Mouse (Mus musculus) monocyte, adult 2 months (primary cell): ENCODE results near the gene Col25a1.

Experiments
- DNase-seq, 2 experiments: peaks; one replicate each; pipeline ENCODE4 v3.0.0; 2022; ENCODE audit warnings: low spot score in 2 of 2, low read depth in 1 of 2

Col25a1 gene

DNA sequence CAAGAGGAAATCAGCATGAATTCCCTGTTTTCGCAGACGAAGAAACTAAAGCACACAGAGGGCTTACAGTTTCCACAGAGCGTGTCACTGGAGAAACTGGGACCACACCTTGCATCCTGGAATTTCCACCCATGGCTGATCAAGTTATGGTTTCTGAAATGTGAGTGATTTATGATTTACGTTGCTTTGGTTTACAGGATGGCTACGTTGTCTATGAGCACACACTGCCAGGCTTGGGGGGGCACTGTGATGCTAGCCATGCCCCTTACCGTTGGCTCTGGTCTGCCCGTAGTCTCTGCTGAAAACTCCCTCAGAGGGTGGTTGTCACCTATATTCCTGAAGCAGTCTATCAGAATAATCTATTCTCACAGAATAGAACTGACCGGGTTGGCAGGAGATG is at the start of gene Col25a1:
Gene Col25a1, plus strand, starts transcription at position 301 of the 400 bp plus-strand sequence.
- no peak for DNase-seq

GRCm38 (mm10) chr3:130083312-130083711 is 48.0 kb upstream of the Col25a1 start:
- DNase-seq, result no peak

- DNase-seq, result no peak
Observed at GRCm38 (mm10) chr3:130086372-130087080, 44.8 kb upstream of the Col25a1 start.

DNA sequence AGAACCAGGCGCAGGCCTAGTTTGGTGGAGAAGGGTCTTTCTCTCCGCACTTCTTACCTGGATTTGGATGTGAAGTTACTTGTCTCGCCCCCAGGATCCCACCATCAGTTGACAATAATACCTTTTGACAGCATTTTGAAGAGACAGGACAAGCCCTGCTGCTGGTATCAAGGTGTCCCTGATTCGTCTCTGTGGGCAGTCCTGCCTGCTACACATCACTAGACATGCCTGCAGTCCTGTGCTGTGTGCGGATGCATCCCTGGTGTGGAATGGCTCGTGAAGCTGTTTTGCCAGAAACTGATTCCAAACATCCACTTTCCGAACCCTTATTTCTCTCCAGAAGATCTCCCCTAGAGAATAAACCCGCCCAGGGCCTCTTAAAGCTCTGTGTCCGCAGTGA is 43.8 kb upstream of the Col25a1 start:
- DNase-seq, result no peak

GRCm38 (mm10) chr3:130088654-130089053 is 42.6 kb upstream of the Col25a1 start:
- no peak for DNase-seq

DNA sequence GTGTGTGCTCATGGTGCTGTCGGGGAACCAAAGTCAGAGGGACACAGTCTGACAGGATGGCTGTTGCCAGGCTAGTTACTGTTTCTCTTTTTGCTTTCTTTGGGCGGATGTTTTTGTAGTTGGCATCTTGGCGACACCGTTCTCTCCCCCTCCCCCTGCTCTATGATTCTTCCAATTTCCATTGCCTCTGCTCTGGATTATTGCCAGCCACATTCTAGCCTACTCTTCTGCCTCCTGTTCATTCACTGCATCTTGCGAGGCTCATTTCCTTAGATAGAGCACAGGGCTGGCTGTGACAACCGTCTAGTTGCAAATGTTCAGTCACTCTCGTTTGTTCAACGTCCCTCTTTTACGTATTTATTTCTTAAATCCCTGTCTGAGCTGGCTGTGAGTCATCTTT is 40.8 kb upstream of the Col25a1 start:
- no peak for DNase-seq

GRCm38 (mm10) chr3:130094125-130094704 is 37.1 kb upstream of the Col25a1 start:
- DNase-seq, result no peak

DNA sequence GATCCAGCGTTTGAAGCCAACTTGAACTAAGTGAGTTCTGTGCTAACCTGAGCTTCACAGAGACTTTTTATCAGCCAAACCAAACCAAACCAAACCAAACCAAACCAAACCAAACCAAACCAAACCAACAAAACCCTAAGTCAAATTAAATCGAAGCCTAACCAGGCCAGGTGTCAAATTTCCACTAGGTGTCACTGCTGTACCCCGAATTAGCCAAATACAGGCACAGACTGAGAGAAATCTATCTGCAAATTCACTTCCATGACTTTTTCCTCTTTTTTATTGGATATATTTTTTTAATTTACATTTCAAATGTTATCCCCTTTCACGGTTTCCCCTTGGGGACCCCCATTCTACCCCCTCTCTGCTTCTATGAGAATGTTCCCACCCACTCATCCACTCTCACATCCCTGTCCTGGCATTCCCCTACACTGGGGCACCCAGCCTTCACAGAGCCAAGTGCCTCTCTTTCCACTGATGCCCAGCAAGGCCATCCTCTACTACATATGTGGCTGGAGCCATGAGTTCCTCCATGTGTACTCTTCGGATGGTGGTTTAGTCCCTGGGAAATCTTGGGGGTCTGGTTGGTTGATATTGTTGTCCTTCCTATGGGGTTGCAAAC is 36.0 kb upstream of the Col25a1 start:
- no peak for DNase-seq

DNA sequence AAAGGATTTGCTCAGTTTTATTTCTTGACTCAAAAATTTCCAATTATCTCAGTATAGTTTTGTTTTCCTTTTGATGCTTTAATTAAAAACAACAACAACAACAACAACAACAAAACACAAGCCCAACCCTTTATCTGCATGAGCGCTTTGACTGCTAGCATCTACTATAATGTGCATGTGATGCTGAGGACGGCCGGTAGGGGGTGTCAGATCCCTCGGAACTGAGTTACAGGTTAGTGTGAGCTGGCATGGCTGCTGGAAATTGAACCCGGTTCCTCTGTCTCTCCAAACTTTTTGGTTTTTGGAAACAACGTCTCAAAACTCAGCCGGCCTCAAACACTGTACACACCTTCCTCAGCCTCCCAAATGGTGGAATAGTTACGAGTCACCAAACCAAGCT is 27.8 kb upstream of the Col25a1 start:
- no peak for DNase-seq

DNA sequence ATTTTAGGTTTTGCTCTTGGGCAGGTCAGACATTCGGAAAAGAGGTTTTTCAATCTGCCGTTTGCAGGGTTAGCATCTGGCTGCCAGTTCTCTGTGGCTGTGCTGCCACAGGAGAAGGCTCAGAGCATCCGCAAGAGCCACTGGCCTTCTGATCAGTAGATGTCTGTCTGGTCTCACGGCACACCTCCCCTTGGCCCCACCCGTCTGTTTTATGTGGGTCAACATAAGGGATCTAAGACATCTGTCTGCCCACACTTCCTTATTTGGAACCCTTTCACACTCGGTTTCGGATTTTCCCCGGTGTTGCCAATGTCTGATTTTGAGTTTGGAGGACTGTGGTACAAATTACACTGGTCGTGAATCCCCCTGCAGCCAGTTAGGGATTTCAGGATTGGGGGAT is 26.8 kb upstream of the Col25a1 start:
- no peak for DNase-seq

DNA sequence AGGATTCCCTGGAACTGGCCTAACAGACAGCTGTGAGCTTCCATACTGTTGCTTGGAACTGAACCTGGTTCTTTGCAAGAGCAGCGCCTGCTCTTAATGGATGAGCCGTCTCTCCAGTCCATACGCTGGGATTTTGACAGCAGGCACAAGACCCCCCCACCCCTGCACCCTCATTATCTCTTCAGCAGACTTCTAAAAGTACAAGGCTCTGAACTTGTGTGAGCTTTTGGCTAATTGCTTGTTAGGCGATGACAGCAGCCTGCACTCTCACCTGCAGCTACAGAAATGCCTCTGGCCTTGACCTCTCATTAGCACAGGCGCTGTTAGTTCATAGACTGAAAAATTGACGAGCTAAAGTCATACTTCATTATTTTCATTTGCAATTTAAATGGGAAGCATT is 14.4 kb upstream of the Col25a1 start:
- no peak for DNase-seq

GRCm38 (mm10) chr3:130127840-130128239 is 3.5 kb upstream of the Col25a1 start:
- DNase-seq, result no peak

GRCm38 (mm10) chr3:130128564-130128963 is 2.7 kb upstream of the Col25a1 start:
- no peak for DNase-seq

GRCm38 (mm10) chr3:130129635-130130206 is 1.6 kb upstream of the Col25a1 start:
- DNase-seq, result no peak

DNA sequence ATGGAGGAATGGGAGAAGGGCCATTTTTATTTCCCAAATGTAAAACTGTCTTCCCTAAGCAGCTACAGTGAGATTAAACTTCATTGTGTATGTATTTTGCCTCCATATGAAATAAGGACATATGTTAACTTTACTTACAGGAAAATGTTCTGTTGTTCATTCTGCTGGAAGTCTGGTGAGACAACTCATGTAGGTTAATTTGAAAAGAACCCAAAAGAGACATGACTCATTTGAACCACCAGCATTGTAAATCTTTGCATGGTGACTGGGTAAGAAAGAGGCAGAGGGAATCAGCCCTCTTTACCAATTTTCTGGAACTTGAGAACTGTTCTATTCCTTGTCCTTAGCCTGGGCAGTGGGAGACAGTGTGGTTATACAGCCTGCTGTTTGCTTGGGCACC is 5.9 kb downstream of the Col25a1 start:
- no peak for DNase-seq

- no peak for DNase-seq
Observed at GRCm38 (mm10) chr3:130137640-130138039, 6.3 kb downstream of the Col25a1 start.

DNA sequence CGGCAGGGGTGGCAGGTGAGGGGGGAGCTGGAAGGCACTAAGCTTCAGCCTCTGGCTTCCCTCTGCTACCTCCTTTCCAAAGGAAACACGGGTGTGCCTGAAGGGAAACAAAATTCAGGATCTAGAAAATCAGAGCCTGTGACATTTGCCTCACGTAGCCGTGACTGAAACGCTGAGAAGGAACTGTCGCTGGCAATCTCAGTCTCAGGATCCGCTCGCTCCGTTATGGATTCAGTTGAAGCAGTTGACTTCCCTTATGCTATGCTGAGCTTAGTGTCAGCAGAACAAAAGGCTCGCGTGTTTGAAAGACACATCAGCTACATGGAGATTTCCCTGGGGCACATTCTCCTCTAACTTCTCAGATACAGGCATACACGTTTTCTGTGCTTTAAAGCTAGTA is 14.6 kb downstream of the Col25a1 start:
- no peak for DNase-seq

DNA sequence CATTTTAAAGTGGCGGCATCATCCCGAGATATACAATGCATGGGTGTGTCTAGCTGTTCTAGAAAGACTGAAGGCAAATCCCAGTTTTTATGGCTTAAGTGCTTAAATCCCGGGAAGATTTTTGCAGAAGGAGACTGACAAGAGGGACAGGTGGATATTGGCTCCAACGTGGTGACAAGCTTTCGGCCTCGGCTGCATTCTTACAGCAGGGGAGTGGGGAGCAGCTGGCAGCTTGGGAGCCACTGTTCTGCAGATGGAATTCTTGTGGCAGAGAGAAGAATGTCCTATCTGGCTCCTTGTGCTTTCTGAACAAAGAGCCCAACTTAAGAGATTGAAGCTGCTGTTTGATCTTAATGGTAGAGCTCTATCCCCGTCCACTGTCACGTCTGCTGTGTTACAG is 16.5 kb downstream of the Col25a1 start:
- no peak for DNase-seq

GRCm38 (mm10) chr3:130149180-130149579 is 17.9 kb downstream of the Col25a1 start:
- DNase-seq, result no peak

DNA sequence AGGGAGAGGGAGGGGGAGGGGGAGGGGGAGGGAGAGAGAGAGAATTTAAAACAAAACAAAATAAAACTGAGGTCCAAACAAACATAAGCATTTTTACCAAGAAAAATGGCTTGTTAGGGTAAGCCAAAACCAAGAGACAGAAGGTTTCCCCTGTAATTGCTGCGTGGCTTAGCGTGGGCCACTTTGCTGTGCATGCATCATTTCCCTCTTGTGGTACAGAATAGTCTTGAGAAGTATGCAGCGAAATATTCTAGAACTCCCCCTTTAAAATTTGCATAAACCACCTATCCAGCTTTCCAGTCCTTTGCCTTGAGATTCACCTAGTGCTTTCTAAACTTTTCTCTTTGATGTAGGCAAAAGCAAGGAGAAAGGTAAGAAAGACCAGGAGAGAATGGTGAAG is 21.8 kb downstream of the Col25a1 start:
- DNase-seq, result no peak

- DNase-seq, result no peak
Observed at GRCm38 (mm10) chr3:130157551-130157950, 26.2 kb downstream of the Col25a1 start.

- no peak for DNase-seq
Observed at GRCm38 (mm10) chr3:130159906-130160305, 28.6 kb downstream of the Col25a1 start.
